Mouse (Mus musculus) small intestine, adult 2 months (tissue): ENCODE data around the gene Pnliprp2. TPM values are rescaled to one million over a fixed set of nuclear protein-coding genes. Genes with fewer than 3 reads are reported as not detected.

Source experiments
- H3K27ac ChIP-seq: fragments of 200-500 bp; 2 replicates; pipeline ENCODE4 v1.5.1; 2012; ENCODE audit warnings: low read depth, low read length, control low read depth, inconsistent platforms; ENCODE audit not compliant: insufficient read depth
- H3K27me3 ChIP-seq: fragments of 200-500 bp; 2 replicates; pipeline ENCODE4 v1.6.1; 2012; ENCODE audit warnings: mild to moderate bottlenecking, moderate library complexity, low read length, inconsistent platforms; ENCODE audit not compliant: control insufficient read depth, insufficient read depth
- H3K36me3 ChIP-seq: fragments of 200-500 bp; 2 replicates; pipeline ENCODE4 v1.6.1; 2012; ENCODE audit warnings: mild to moderate bottlenecking, low read length, control low read depth, inconsistent platforms; ENCODE audit not compliant: control insufficient read depth, insufficient read depth
- H3K4me1 ChIP-seq: fragments of 200-500 bp; 2 replicates; pipeline ENCODE4 v1.6.1; 2012; ENCODE audit warnings: low read length, inconsistent platforms, mixed read lengths; ENCODE audit not compliant: control insufficient read depth, insufficient read depth, insufficient read length
- H3K4me3 ChIP-seq: fragments of 200-500 bp; 2 replicates; pipeline ENCODE4 v1.5.1; 2012; ENCODE audit warnings: low read depth, mild to moderate bottlenecking, control low read depth, inconsistent platforms, low read length, moderate library complexity
- CTCF ChIP-seq: fragments of 200-500 bp; IDR thresholded peaks from 2 replicates; pipeline ENCODE4 v1.5.1; 2012; ENCODE audit warnings: low read depth, mild to moderate bottlenecking, control low read depth, inconsistent platforms, low read length, moderate library complexity, mixed read lengths; ENCODE audit not compliant: insufficient replicate concordance, insufficient read length; ENCODE audit errors: extremely low read depth
- POLR2A ChIP-seq: fragments of 200-500 bp; IDR thresholded peaks from 2 replicates; pipeline ENCODE4 v1.6.1; 2012; ENCODE audit warnings: low read depth, mild to moderate bottlenecking, control low read depth, inconsistent platforms, low read length, moderate library complexity
- WGBS: fragments of 180-500 bp; shearing (Covaris S2); methylation state at CpG from one replicate; pipeline ENCODE4 v1.1.7; 2018; 5-methylcytosine and 5-hydroxymethylcytosine counted together
- polyA plus RNA-seq: library from polyadenylated mRNA; depleted of rRNA; stranded (reverse); fragments of >200 nt; gene quantifications from 2 replicates; pipeline ENCODE4 v1.2.3, GENCODE M21; 2012

The Pnliprp2 gene
- polyA plus RNA-seq, 1 experiment: 81.3 TPM

- WGBS: 52% methylated on average over 6 of the region's 6 CpGs
- Histone ChIP-seq H3K4me1 (peaks cover 13% of the 10 kb centered on the region; the same call in 1 of the 2 replicates), H3K27me3 (no peaks in the 10 kb centered on the region), H3K36me3 (no peaks in the 10 kb centered on the region), H3K4me3 (no peak overlapping the region), H3K27ac (no peak overlapping the region)
- no peak for TF ChIP-seq POLR2A
- no peak for TF ChIP-seq CTCF
Measured at GRCm38 (mm10) chr19:58762316-58762715, 2.8 kb downstream of the Pnliprp2 start.

GRCm38 (mm10) chr19:58762848-58763541 lies 3.5 kb downstream of the Pnliprp2 start:
- Histone ChIP-seq H3K36me3 (no peaks in the 10 kb centered on the region), H3K4me3 (0 out of 2 replicates have a peak overlapping the region, but pooled peaks have one; percentile 3), H3K27ac (no peak overlapping the region), H3K4me1 (peaks cover 13% of the 10 kb centered on the region; the same call in 1 of the 2 replicates), H3K27me3 (no peaks in the 10 kb centered on the region)
- WGBS: 28% methylated on average over 12 of the region's 12 CpGs
- TF ChIP-seq CTCF (peak; percentile 80), POLR2A (no peak)

- TF ChIP-seq CTCF (no peak), POLR2A (no peak)
- no peaks in the 10 kb centered on the region for H3K27me3 ChIP-seq
- no peaks in the 10 kb centered on the region for H3K36me3 ChIP-seq
- 97% methylated on average over 6 of the region's 6 CpGs for WGBS
- H3K4me3 ChIP-seq: no peak overlapping the region
- no peak overlapping the region for H3K27ac ChIP-seq
- peaks cover 2% of the 10 kb centered on the region; the same call in 1 of the 2 replicates for H3K4me1 ChIP-seq
Measured at GRCm38 (mm10) chr19:58767329-58767728, 7.8 kb downstream of the Pnliprp2 start.

GRCm38 (mm10) chr19:58776461-58776860 lies 16.9 kb downstream of the Pnliprp2 start:
- TF ChIP-seq POLR2A (no peak), CTCF (no peak)
- H3K27ac ChIP-seq: no peak overlapping the region
- WGBS: 24% methylated on average over 5 of the region's 5 CpGs

GRCm38 (mm10) chr19:58781566-58781965 lies 22.0 kb downstream of the Pnliprp2 start:
- TF ChIP-seq CTCF (no peak), POLR2A (no peak)
- 71% methylated on average over 4 of the region's 4 CpGs for WGBS
- H3K27ac ChIP-seq: no peak overlapping the region

More at GRCm38 (mm10) chr19:58776461-58776860, 16.9 kb downstream of the Pnliprp2 start:
- no peaks in the 10 kb centered on the region for H3K4me1 ChIP-seq
- no peaks in the 10 kb centered on the region for H3K27me3 ChIP-seq
- H3K36me3 ChIP-seq: no peaks in the 10 kb centered on the region
- no peak overlapping the region for H3K4me3 ChIP-seq

GRCm38 (mm10) chr19:58783938-58784337 lies 24.4 kb downstream of the Pnliprp2 start:
- WGBS: 61% methylated on average over 7 of the region's 7 CpGs
- Histone ChIP-seq H3K4me1 (no peaks in the 10 kb centered on the region; the same call in 1 of the 2 replicates), H3K27me3 (no peaks in the 10 kb centered on the region), H3K27ac (no peak overlapping the region), H3K4me3 (no peak overlapping the region), H3K36me3 (no peaks in the 10 kb centered on the region)
- TF ChIP-seq POLR2A: no peak
- TF ChIP-seq CTCF: no peak

More at GRCm38 (mm10) chr19:58781566-58781965, 22.0 kb downstream of the Pnliprp2 start:
- H3K4me3 ChIP-seq: no peak overlapping the region
- no peaks in the 10 kb centered on the region for H3K27me3 ChIP-seq
- H3K36me3 ChIP-seq: no peaks in the 10 kb centered on the region
- H3K4me1 ChIP-seq: no peaks in the 10 kb centered on the region; the same call in 1 of the 2 replicates

- no peaks in the 10 kb centered on the region for H3K36me3 ChIP-seq
- H3K27me3 ChIP-seq: no peaks in the 10 kb centered on the region
- H3K4me3 ChIP-seq: no peak overlapping the region
- no peaks in the 10 kb centered on the region for H3K4me1 ChIP-seq
- H3K27ac ChIP-seq: no peak overlapping the region
- WGBS: 75% methylated on average over 11 of the region's 11 CpGs
- TF ChIP-seq CTCF: no peak
- no peak for TF ChIP-seq POLR2A
Measured at GRCm38 (mm10) chr19:58789194-58789593, 29.7 kb downstream of the Pnliprp2 start.
